Mouse (Mus musculus) cerebellum, adult 2 months (tissue): Measurements from ENCODE around the gene Ppp6r1.

Experiments
- CTCF ChIP-seq: fragments of 200-500 bp; IDR thresholded peaks from 2 replicates; pipeline ENCODE4 v1.5.1; 2011; ENCODE audit warnings: low read depth, mild to moderate bottlenecking, control low read depth, low read length, moderate library complexity, borderline replicate concordance; ENCODE audit not compliant: insufficient read depth
- POLR2A ChIP-seq: fragments of 200-500 bp; IDR thresholded peaks from 2 replicates; pipeline ENCODE4 v1.6.1; 2011; ENCODE audit warnings: low read length, control low read depth, borderline replicate concordance; ENCODE audit not compliant: insufficient read depth

GRCm38 (mm10) chr7:4611921-4612341, 46.9 kb downstream of the Ppp6r1 start:
- TF ChIP-seq CTCF: no peak
- TF ChIP-seq POLR2A: no peak
